Mouse (Mus musculus) ES-E14 (cell line): Measurements from ENCODE around the gene Ly86.

Experiments
- CHD2 ChIP-seq: IDR thresholded peaks from 2 replicates; pipeline ENCODE4 v1.6.1; 2014; ENCODE audit warnings: mild to moderate bottlenecking, low read depth, low read length, inconsistent platforms
- HCFC1 ChIP-seq: IDR thresholded peaks from 2 replicates; pipeline ENCODE4 v1.6.1; 2012; ENCODE audit warnings: low read length, inconsistent platforms, borderline replicate concordance; ENCODE audit not compliant: insufficient read depth
- MAFK ChIP-seq: IDR thresholded peaks from 2 replicates; pipeline ENCODE4 v1.6.1; 2014; ENCODE audit warnings: mild to moderate bottlenecking, low read depth, low read length, inconsistent platforms; ENCODE audit not compliant: insufficient read depth
- ZC3H11A ChIP-seq: IDR thresholded peaks from 2 replicates; pipeline ENCODE4 v1.6.1; 2012; ENCODE audit warnings: low read depth, mild to moderate bottlenecking, inconsistent platforms, low read length, borderline replicate concordance
- ZNF384 ChIP-seq: IDR thresholded peaks from 2 replicates; pipeline ENCODE4 v1.6.1; 2012; ENCODE audit warnings: low read depth, low read length, inconsistent platforms

GRCm38 (mm10) chr13:37446699-37447258 is 101.8 kb downstream of the Ly86 start:
- TF ChIP-seq CHD2 (no peak), HCFC1 (no peak), ZNF384 (no peak), MAFK (no peak), ZC3H11A (no peak)
